Mouse (Mus musculus) MEL (cell line): ENCODE measurements around the gene Nrbf2. TPM values are rescaled to one million over a fixed set of nuclear protein-coding genes. Genes with fewer than 3 reads are reported as not detected.
A peak's percentile ranks its signal among the peaks of the same experiment; 100 is the strongest.

Experiments used
- DNase-seq: peaks from one replicate; pipeline ENCODE4 v3.0.0; 2011; ENCODE audit warnings: low read depth, low spot score
- H3K27ac ChIP-seq: 2 replicates; pipeline ENCODE4 v1.5.1; 2012; ENCODE audit warnings: low read depth, mild to moderate bottlenecking, control low read depth, low read length, moderate library complexity; ENCODE audit not compliant: control insufficient read depth
- H3K27me3 ChIP-seq, 2 experiments: fragments of 150-350 bp in 1 of 2; sonication (generic) in 1 of 2; 2 replicates each; pipeline ENCODE4 v1.6.1; 2012; ENCODE audit warnings: low read length in 2 of 2, mild to moderate bottlenecking in 2 of 2, improper control_type of control experiment in 1 of 2, moderate library complexity in 1 of 2; ENCODE audit not compliant: insufficient read depth in 2 of 2, control insufficient read depth in 1 of 2
- H3K36me3 ChIP-seq, 2 experiments: 2 replicates each; pipeline ENCODE4 v1.6.1; 2012 to 2014; ENCODE audit warnings: low read length in 2 of 2, improper control_type of control experiment in 1 of 2, inconsistent platforms in 1 of 2, mild to moderate bottlenecking in 1 of 2; ENCODE audit not compliant: insufficient read depth in 2 of 2, control insufficient read depth in 1 of 2
- H3K4me1 ChIP-seq, 2 experiments: fragments of 150-350 bp in 1 of 2; sonication (generic) in 1 of 2; 2 replicates each; pipeline ENCODE4 v1.6.1; 2012; ENCODE audit warnings: low read length in 2 of 2, improper control_type of control experiment in 1 of 2, mild to moderate bottlenecking in 1 of 2; ENCODE audit not compliant: insufficient read depth in 2 of 2, control insufficient read depth in 1 of 2
- H3K4me3 ChIP-seq, 2 experiments: fragments of 150-350 bp in 1 of 2; sonication (generic) in 1 of 2; 2 replicates each; pipeline ENCODE4 v1.5.1; 2012; ENCODE audit warnings: low read depth in 2 of 2, low read length in 2 of 2, mild to moderate bottlenecking in 2 of 2, moderate library complexity in 2 of 2, control low read depth in 1 of 2, improper control_type of control experiment in 1 of 2; ENCODE audit not compliant: control insufficient read depth in 1 of 2, insufficient read depth in 1 of 2
- H3K79me2 ChIP-seq: 2 replicates; pipeline ENCODE4 v1.6.1; 2012; ENCODE audit warnings: mild to moderate bottlenecking, low read length, moderate library complexity; ENCODE audit not compliant: control insufficient read depth, poor library complexity, insufficient read depth
- H3K9ac ChIP-seq: 2 replicates; pipeline ENCODE4 v1.6.1; 2012; ENCODE audit warnings: low read depth, mild to moderate bottlenecking, control low read depth, low read length, moderate library complexity; ENCODE audit not compliant: control insufficient read depth, poor library complexity, severe bottlenecking
- H3K9me3 ChIP-seq: fragments of 150-350 bp; sonication (generic); replicated peaks from 2 replicates; pipeline ENCODE4 v1.6.1; 2012; ENCODE audit warnings: mild to moderate bottlenecking, low read length, improper control_type of control experiment, moderate library complexity; ENCODE audit not compliant: insufficient read depth
- CHD1 ChIP-seq: IDR thresholded peaks from 2 replicates; pipeline ENCODE4 v1.6.1; 2012; ENCODE audit warnings: low read depth, mild to moderate bottlenecking, inconsistent platforms, low read length, improper control_type of control experiment
- CHD2 ChIP-seq: IDR thresholded peaks from 2 replicates; pipeline ENCODE4 v1.6.1; 2011; ENCODE audit warnings: low read length, improper control_type of control experiment
- CTCF ChIP-seq, 3 experiments: IDR thresholded peaks in 2 of 3; conservative IDR thresholded peaks in 1 of 3; 2 replicates each; pipeline ENCODE4 v1.5.1; 2011 to 2012; ENCODE audit warnings: low read length in 3 of 3, low read depth in 2 of 3, mild to moderate bottlenecking in 2 of 3, improper control_type of control experiment in 1 of 3, inconsistent platforms in 1 of 3, mixed read lengths in 1 of 3, moderate library complexity in 1 of 3; ENCODE audit not compliant: control insufficient read depth in 1 of 3, insufficient read depth in 1 of 3, poor library complexity in 1 of 3, severe bottlenecking in 1 of 3
- E2F4 ChIP-seq: IDR thresholded peaks from 2 replicates; pipeline ENCODE4 v1.6.1; 2011; ENCODE audit warnings: low read depth, low read length, improper control_type of control experiment, borderline replicate concordance
- ELF1 ChIP-seq: IDR thresholded peaks from 2 replicates; pipeline ENCODE4 v1.6.1; 2014; ENCODE audit warnings: low read depth, mild to moderate bottlenecking, inconsistent platforms, low read length, improper control_type of control experiment, moderate library complexity
- EP300 ChIP-seq, 2 experiments: IDR thresholded peaks; 2 replicates each; pipeline ENCODE4 v1.6.1; 2011; ENCODE audit warnings: improper control_type of control experiment in 2 of 2, low read length in 2 of 2, low read depth in 1 of 2, mild to moderate bottlenecking in 1 of 2
- ETS1 ChIP-seq: IDR thresholded peaks from 2 replicates; pipeline ENCODE4 v1.6.1; 2012; ENCODE audit warnings: low read depth, mild to moderate bottlenecking, inconsistent platforms, low read length, improper control_type of control experiment, moderate library complexity
- GABPA ChIP-seq: IDR thresholded peaks from 2 replicates; pipeline ENCODE4 v1.6.1; 2012; ENCODE audit warnings: low read depth, mild to moderate bottlenecking, inconsistent platforms, low read length, improper control_type of control experiment, moderate library complexity
- GATA1 ChIP-seq: IDR thresholded peaks from 2 replicates; pipeline ENCODE4 v1.6.1; 2011; ENCODE audit warnings: low read depth, low read length, improper control_type of control experiment
- HCFC1 ChIP-seq: IDR thresholded peaks from 2 replicates; pipeline ENCODE4 v1.6.1; 2012; ENCODE audit warnings: low read depth, mild to moderate bottlenecking, inconsistent platforms, low read length, improper control_type of control experiment, moderate library complexity
- KAT2A ChIP-seq: conservative IDR thresholded peaks from 2 replicates; pipeline ENCODE4 v1.6.1; 2012; ENCODE audit warnings: low read depth, low read length, improper control_type of control experiment, inconsistent platforms
- MAFK ChIP-seq: IDR thresholded peaks from 2 replicates; pipeline ENCODE4 v1.6.1; 2011; ENCODE audit warnings: low read depth, mild to moderate bottlenecking, low read length, improper control_type of control experiment, borderline replicate concordance
- MAX ChIP-seq: IDR thresholded peaks from 2 replicates; pipeline ENCODE4 v1.6.1; 2011; ENCODE audit warnings: low read length, improper control_type of control experiment
- MAZ ChIP-seq: IDR thresholded peaks from 2 replicates; pipeline ENCODE4 v1.6.1; 2012; ENCODE audit warnings: low read depth, mild to moderate bottlenecking, inconsistent platforms, low read length, improper control_type of control experiment
- MXI1 ChIP-seq: IDR thresholded peaks from 2 replicates; pipeline ENCODE4 v1.6.1; 2011; ENCODE audit warnings: mild to moderate bottlenecking, low read depth, low read length, improper control_type of control experiment
- MYB ChIP-seq: IDR thresholded peaks from 2 replicates; pipeline ENCODE4 v1.6.1; 2011; ENCODE audit warnings: mild to moderate bottlenecking, low read depth, low read length, improper control_type of control experiment
- MYC ChIP-seq: IDR thresholded peaks from 2 replicates; pipeline ENCODE4 v1.6.1; 2011; ENCODE audit warnings: low read depth, mild to moderate bottlenecking, low read length, improper control_type of control experiment, moderate library complexity
- POLR2A ChIP-seq, 2 experiments: IDR thresholded peaks; 2 replicates each; pipeline ENCODE4 v1.6.1; 2011 to 2012; ENCODE audit warnings: low read length in 2 of 2, mild to moderate bottlenecking in 2 of 2, control low read depth in 1 of 2, improper control_type of control experiment in 1 of 2, low read depth in 1 of 2, moderate library complexity in 1 of 2; ENCODE audit not compliant: control insufficient read depth in 1 of 2, insufficient read depth in 1 of 2, poor library complexity in 1 of 2
- POLR2AphosphoS2 ChIP-seq: IDR thresholded peaks from 2 replicates; pipeline ENCODE4 v1.6.1; 2011; ENCODE audit warnings: low read length, improper control_type of control experiment
- POLR2AphosphoS5 ChIP-seq: IDR thresholded peaks from 2 replicates; pipeline ENCODE4 v1.6.1; 2012; ENCODE audit warnings: low read depth, borderline replicate concordance, mild to moderate bottlenecking, inconsistent platforms, low read length, moderate library complexity, mixed read lengths
- RAD21 ChIP-seq: IDR thresholded peaks from 2 replicates; pipeline ENCODE4 v1.6.1; 2011; ENCODE audit warnings: mild to moderate bottlenecking, low read depth, low read length, improper control_type of control experiment
- RCOR1 ChIP-seq: IDR thresholded peaks from 2 replicates; pipeline ENCODE4 v1.6.1; 2012; ENCODE audit warnings: low read depth, mild to moderate bottlenecking, inconsistent platforms, low read length, improper control_type of control experiment
- SIN3A ChIP-seq: IDR thresholded peaks from 2 replicates; pipeline ENCODE4 v1.6.1; 2012; ENCODE audit warnings: low read length, improper control_type of control experiment, inconsistent platforms
- SMC3 ChIP-seq: IDR thresholded peaks from 2 replicates; pipeline ENCODE4 v1.6.1; 2011; ENCODE audit warnings: low read depth, low read length, improper control_type of control experiment
- TAL1 ChIP-seq: IDR thresholded peaks from 2 replicates; pipeline ENCODE4 v1.6.1; 2012; ENCODE audit warnings: mild to moderate bottlenecking, inconsistent platforms, low read length, moderate library complexity, mixed read lengths
- TBP ChIP-seq: IDR thresholded peaks from 2 replicates; pipeline ENCODE4 v1.8.0; 2011; ENCODE audit warnings: low read depth, low read length, improper control_type of control experiment
- TCF12 ChIP-seq: IDR thresholded peaks from 2 replicates; pipeline ENCODE4 v1.6.1; 2014; ENCODE audit warnings: low read depth, mild to moderate bottlenecking, inconsistent platforms, low read length, improper control_type of control experiment, moderate library complexity
- UBTF ChIP-seq: IDR thresholded peaks from 2 replicates; pipeline ENCODE4 v1.6.1; 2012; ENCODE audit warnings: low read depth, mild to moderate bottlenecking, inconsistent platforms, low read length, improper control_type of control experiment, moderate library complexity, borderline replicate concordance; ENCODE audit not compliant: insufficient read depth
- USF1 ChIP-seq: IDR thresholded peaks from 2 replicates; pipeline ENCODE4 v1.6.1; 2014; ENCODE audit warnings: low read depth, mild to moderate bottlenecking, inconsistent platforms, low read length, improper control_type of control experiment, moderate library complexity
- USF2 ChIP-seq, 2 experiments: IDR thresholded peaks; 2 replicates each; pipeline ENCODE4 v1.6.1; 2011 to 2012; ENCODE audit warnings: improper control_type of control experiment in 2 of 2, low read length in 2 of 2, borderline replicate concordance in 1 of 2, inconsistent platforms in 1 of 2, low read depth in 1 of 2, mild to moderate bottlenecking in 1 of 2; ENCODE audit not compliant: insufficient read depth in 1 of 2
- ZC3H11A ChIP-seq: IDR thresholded peaks from 2 replicates; pipeline ENCODE4 v1.6.1; 2012; ENCODE audit warnings: low read depth, mild to moderate bottlenecking, inconsistent platforms, low read length, improper control_type of control experiment
- ZKSCAN1 ChIP-seq: IDR thresholded peaks from 2 replicates; pipeline ENCODE4 v1.6.1; 2012; ENCODE audit warnings: low read depth, mild to moderate bottlenecking, inconsistent platforms, low read length, improper control_type of control experiment, moderate library complexity
- ZMIZ1 ChIP-seq: IDR thresholded peaks from 2 replicates; pipeline ENCODE4 v1.6.1; 2012; ENCODE audit warnings: low read depth, mild to moderate bottlenecking, inconsistent platforms, low read length, improper control_type of control experiment, moderate library complexity
- polyA plus RNA-seq, 2 experiments: library from polyadenylated mRNA; stranded (reverse) in 1 of 2; unstranded in 1 of 2; fragments of >175 nt in 1 of 2; fragments of >200 nt in 1 of 2; gene quantifications; 2 replicates each; pipeline versions ENCODE4 v1.2.1 to v1.2.4; 2012; ENCODE audit warnings: low replicate concordance in 2 of 2, low read depth in 1 of 2; ENCODE audit not compliant: insufficient read length in 2 of 2, insufficient read depth in 1 of 2, missing spikeins in 1 of 2
- total RNA-seq: library from RNA; depleted of rRNA; stranded (reverse); fragments of 300-350 nt; gene quantifications from 2 replicates; pipeline ENCODE4 v1.2.3, GENCODE M21; 2012

Gene Nrbf2
- total and polyA plus RNA-seq, 3 experiments: 19.5 to 38.9 TPM; not detected in 1

DNA sequence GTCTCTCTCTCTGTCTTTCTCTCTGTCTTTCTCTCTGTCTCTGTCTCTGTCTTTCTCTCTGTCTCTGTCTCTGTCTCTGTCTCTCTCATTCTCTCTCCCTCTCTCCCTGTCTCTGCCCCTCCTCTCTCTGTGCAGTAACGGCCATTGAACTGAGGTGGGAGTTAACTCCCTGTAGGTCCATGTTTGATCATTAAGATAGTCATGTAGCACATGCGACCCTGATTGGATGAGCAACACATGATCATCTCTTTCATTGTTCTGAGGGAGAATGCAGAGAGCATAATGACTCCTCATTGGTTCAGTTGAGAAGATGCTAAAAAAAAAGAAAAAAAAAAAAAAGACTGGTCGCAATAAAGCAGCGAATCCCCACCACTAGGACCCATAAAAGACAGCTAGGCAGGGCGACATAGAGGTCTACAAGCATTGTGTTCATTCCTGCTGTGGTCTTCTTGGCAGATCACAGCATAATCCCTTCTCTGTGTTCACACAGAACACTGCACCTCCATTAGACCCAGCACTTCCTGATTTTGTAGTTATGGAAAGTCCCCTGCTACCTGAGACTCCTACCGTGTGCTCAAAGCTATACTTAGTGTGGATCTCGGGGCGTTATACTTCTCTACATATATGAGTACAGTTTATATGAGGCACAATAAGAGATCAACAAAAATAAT lies 11.5 kb upstream of the Nrbf2 start (continued):
- no peak for TF ChIP-seq MXI1

DNA sequence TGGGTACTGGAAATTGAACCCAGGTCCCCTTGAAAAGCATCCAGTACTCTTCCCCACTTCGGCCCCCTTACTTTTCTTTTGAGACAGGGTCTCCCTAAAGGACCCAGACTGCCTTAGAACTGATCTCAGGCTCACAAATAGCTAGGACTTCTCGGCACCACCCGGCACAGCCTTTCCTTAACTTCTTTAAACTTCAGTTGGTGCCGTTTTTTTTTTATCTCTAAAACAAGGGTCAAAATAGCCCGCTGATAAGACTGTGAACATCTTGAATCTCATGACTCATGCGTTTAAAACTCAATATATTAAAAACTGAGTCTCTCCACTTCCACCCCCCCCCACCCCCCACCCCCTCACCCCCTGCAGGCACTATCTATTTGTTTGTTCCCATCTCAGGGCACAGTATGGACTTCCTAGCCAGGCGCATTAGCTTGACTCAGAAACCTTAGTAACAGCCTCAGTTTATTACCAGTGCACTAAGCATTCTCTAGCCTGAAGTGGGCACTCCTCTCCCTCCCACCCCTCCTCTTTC lies 10.9 kb upstream of the Nrbf2 start:
- Histone ChIP-seq H3K9ac (peak overlapping the region; percentile 82), H3K79me2 (peaks cover 35% of the 10 kb centered on the region), H3K4me3 (peak overlapping the region; percentile 46 to 47), H3K36me3 (peaks cover 2 to 34% of the 10 kb centered on the region in 2 experiments; a peak in 2 of 4 replicates), H3K27ac (peak overlapping the region; percentile 100), H3K9me3 (no peaks in the 10 kb centered on the region), H3K4me1 (peaks cover 18 to 44% of the 10 kb centered on the region in 2 experiments), H3K27me3 (no peaks in the 10 kb centered on the region)
- peak; percentile 85 for DNase-seq
- TF ChIP-seq TCF12: peak; percentile 94
- no peak for TF ChIP-seq UBTF
- TF ChIP-seq POLR2AphosphoS2: peak; percentile 31; the same call in 1 of the 2 replicates
- peak; percentile 57; the same call in 1 of the 2 replicates for TF ChIP-seq MAFK
- peak; percentile 62; the same call in 1 of the 2 replicates for TF ChIP-seq CHD2
- peak; percentile 64; the same call in 1 of the 2 replicates for TF ChIP-seq GABPA
- no peak for TF ChIP-seq ZKSCAN1
- TF ChIP-seq TBP: peak; percentile 66
- peak; percentile 38; the same call in 1 of the 2 replicates for TF ChIP-seq KAT2A
- TF ChIP-seq MYB: peak; percentile 99
- no peak for TF ChIP-seq POLR2AphosphoS5
- TF ChIP-seq ELF1: peak; percentile 41; the same call in 1 of the 2 replicates
- TF ChIP-seq RCOR1: peak; percentile 69; the same call in 1 of the 2 replicates
- TF ChIP-seq CTCF (IDR thresholded peaks at IDR 0.05 in 2 of 3, conservative IDR thresholded peaks at IDR 0.05 in 1 of 3; ENCODE audit: control insufficient read depth in 1 of 3, insufficient read depth in 1 of 3, low read depth in 2 of 3, low read length in 3 of 3, poor library complexity in 1 of 3, severe bottlenecking in 1 of 3): no peak
- peak; percentile 97 to 99 for TF ChIP-seq EP300 (IDR thresholded peaks at IDR 0.05; ENCODE audit: low read depth in 1 of 2, low read length in 2 of 2)
- peak; percentile 29; the same call in 1 of the 2 replicates for TF ChIP-seq HCFC1
- TF ChIP-seq CHD1: 0 out of 2 replicates have a peak, but pooled peaks have one; percentile 58
- no peak for TF ChIP-seq ZC3H11A
- TF ChIP-seq E2F4: no peak
- peak; percentile 71 for TF ChIP-seq MAZ
- TF ChIP-seq ETS1: peak; percentile 97
- TF ChIP-seq TAL1: peak; percentile 46; the same call in 1 of the 2 replicates
- peak; percentile 92 for TF ChIP-seq SIN3A
- TF ChIP-seq MXI1: peak; percentile 58; the same call in 1 of the 2 replicates
- peak in 1 of 2 experiments; percentile 63; a peak in 1 of 4 replicates for TF ChIP-seq POLR2A (IDR thresholded peaks at IDR 0.05; ENCODE audit: control insufficient read depth in 1 of 2, insufficient read depth in 1 of 2, low read depth in 1 of 2, low read length in 2 of 2, poor library complexity in 1 of 2)
- peak; percentile 70; the same call in 1 of the 2 replicates for TF ChIP-seq MYC
- TF ChIP-seq ZMIZ1: no peak; the same call in none of the 2 replicates
- no peak for TF ChIP-seq SMC3
- TF ChIP-seq MAX: no peak
- TF ChIP-seq GATA1: peak; percentile 97
- TF ChIP-seq RAD21: no peak
- no peak for TF ChIP-seq USF2 (IDR thresholded peaks at IDR 0.05; ENCODE audit: borderline replicate concordance in 1 of 2, insufficient read depth in 1 of 2, low read depth in 1 of 2, low read length in 2 of 2)
- no peak; the same call in 1 of the 2 replicates for TF ChIP-seq USF1
